Mouse (Mus musculus) megakaryocyte, embryonic 14.5 days (primary cell): ENCODE results near the gene Fgf13. TPM values are rescaled to one million over a fixed set of nuclear protein-coding genes. Genes with fewer than 3 reads are reported as not detected.

Experiments used
- H3K27me3 ChIP-seq: replicated peaks from 2 replicates; pipeline ENCODE3; 2012; ENCODE audit warnings: inconsistent platforms
- H3K36me3 ChIP-seq: replicated peaks from 2 replicates; pipeline ENCODE3; 2012; ENCODE audit warnings: low read length, inconsistent platforms, mixed read lengths
- H3K4me1 ChIP-seq: 2 replicates; pipeline ENCODE4 v1.6.1; 2012; ENCODE audit warnings: inconsistent platforms
- H3K4me3 ChIP-seq: replicated peaks from 2 replicates; pipeline ENCODE3; 2012; ENCODE audit warnings: moderate library complexity, mild to moderate bottlenecking, inconsistent platforms
- H3K9me3 ChIP-seq: 2 replicates; pipeline ENCODE4 v1.6.1; 2012; ENCODE audit warnings: inconsistent platforms
- FLI1 ChIP-seq: IDR thresholded peaks from 2 replicates; pipeline ENCODE4 v1.6.1; 2012; ENCODE audit warnings: low read length, inconsistent platforms, mixed read lengths
- GATA1 ChIP-seq: IDR thresholded peaks from 3 replicates; pipeline ENCODE4 v1.6.1; 2012; ENCODE audit warnings: mixed read lengths, low read length, inconsistent platforms, borderline replicate concordance
- polyA plus RNA-seq: library from polyadenylated mRNA; stranded (reverse); fragments of >175 nt; gene quantifications from 2 replicates; pipeline ENCODE4 v1.2.3, GENCODE M21; 2012; ENCODE audit warnings: low replicate concordance; ENCODE audit not compliant: insufficient read depth

Gene Fgf13
- polyA plus RNA-seq, 1 experiment, result not detected

DNA sequence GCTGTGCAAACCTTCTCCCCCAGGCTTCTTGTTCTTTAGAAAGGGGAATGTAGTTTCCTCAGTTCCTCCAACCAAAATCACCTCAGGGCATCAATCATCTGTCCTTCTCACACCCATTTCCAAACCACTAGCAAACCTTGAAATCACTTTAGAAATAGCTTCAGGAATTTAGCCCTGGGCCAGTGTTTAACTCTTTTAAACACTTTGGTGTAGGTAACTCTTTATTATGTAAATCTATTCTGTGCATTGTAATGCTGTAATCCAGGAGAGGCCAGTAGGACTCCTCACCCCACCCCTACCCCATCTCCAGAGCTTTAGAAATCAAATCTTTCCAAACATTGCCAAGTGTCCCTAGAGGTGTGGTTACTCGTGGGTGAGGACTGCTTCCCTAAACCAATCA is 74.5 kb downstream of the Fgf13 start:
- no peaks in the 10 kb centered on the region for H3K27me3 ChIP-seq
- H3K36me3 ChIP-seq, result no peaks in the 10 kb centered on the region
- no peak for TF ChIP-seq GATA1
- TF ChIP-seq FLI1, result no peak
- no peak overlapping the region for H3K4me3 ChIP-seq
- no peaks in the 10 kb centered on the region for H3K4me1 ChIP-seq
- H3K9me3 ChIP-seq, result no peaks in the 10 kb centered on the region

GRCm38 (mm10) chrX:59485426-59485825 is 82.4 kb downstream of the Fgf13 start:
- H3K27me3 ChIP-seq, result peaks cover 2% of the 10 kb centered on the region
- no peak overlapping the region for H3K4me3 ChIP-seq
- TF ChIP-seq FLI1, result no peak
- TF ChIP-seq GATA1, result no peak
- no peaks in the 10 kb centered on the region for H3K9me3 ChIP-seq
- no peaks in the 10 kb centered on the region for H3K4me1 ChIP-seq
- H3K36me3 ChIP-seq, result no peaks in the 10 kb centered on the region

DNA sequence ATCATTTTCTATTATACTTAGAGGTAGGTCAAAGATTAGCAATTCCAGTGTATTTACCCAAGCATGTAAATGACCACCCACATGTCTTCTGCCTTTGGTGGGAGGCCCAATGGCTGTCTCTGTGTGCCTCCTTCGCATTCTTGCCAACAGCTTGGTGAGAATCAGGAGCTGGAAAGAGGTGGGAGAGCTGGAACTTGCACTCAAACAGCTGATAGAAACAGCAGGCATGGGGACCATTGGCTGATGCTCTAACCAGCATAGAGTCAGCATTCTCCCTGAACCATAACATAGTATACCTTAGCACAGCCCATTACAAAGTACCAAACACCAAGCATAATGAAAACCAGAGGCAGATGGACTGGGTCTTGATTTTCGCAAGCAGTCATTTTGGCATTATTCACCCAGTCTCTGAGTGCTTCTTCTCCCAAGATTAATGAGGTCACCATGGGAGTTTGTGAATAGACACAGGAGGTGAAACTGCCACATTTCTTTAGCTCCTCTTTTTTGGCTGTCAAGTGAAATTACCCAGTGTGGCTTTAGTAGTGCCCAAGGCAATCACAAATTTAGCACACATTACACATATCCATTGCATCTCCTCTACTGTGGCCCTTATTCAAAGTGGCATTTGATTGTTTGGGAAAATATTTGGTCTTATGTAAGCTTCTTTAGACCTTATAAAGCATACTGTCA is 165.1 kb downstream of the Fgf13 start:
- Histone ChIP-seq H3K4me1 (no peaks in the 10 kb centered on the region), H3K27me3 (no peaks in the 10 kb centered on the region), H3K9me3 (no peaks in the 10 kb centered on the region), H3K36me3 (no peaks in the 10 kb centered on the region), H3K4me3 (no peak overlapping the region)
- TF ChIP-seq GATA1 (no peak), FLI1 (no peak)

GRCm38 (mm10) chrX:59290916-59291411 is 276.9 kb downstream of the Fgf13 start:
- H3K36me3 ChIP-seq, result no peaks in the 10 kb centered on the region
- H3K4me1 ChIP-seq, result no peaks in the 10 kb centered on the region
- H3K27me3 ChIP-seq, result no peaks in the 10 kb centered on the region
- TF ChIP-seq GATA1, result no peak
- no peak for TF ChIP-seq FLI1
- H3K9me3 ChIP-seq, result no peaks in the 10 kb centered on the region
- no peak overlapping the region for H3K4me3 ChIP-seq

- peaks cover 4% of the 10 kb centered on the region for H3K27me3 ChIP-seq
- TF ChIP-seq FLI1, result no peak
- no peak for TF ChIP-seq GATA1
- no peaks in the 10 kb centered on the region for H3K36me3 ChIP-seq
- H3K4me3 ChIP-seq, result no peak overlapping the region
- H3K9me3 ChIP-seq, result no peaks in the 10 kb centered on the region
- no peaks in the 10 kb centered on the region for H3K4me1 ChIP-seq
Measured at GRCm38 (mm10) chrX:59251576-59251975, 316.3 kb downstream of the Fgf13 start.

GRCm38 (mm10) chrX:59243752-59244151 is 324.1 kb downstream of the Fgf13 start:
- no peaks in the 10 kb centered on the region for H3K9me3 ChIP-seq
- no peaks in the 10 kb centered on the region for H3K4me1 ChIP-seq
- H3K27me3 ChIP-seq, result no peaks in the 10 kb centered on the region
- no peaks in the 10 kb centered on the region for H3K36me3 ChIP-seq
- no peak overlapping the region for H3K4me3 ChIP-seq
- TF ChIP-seq GATA1 (no peak), FLI1 (no peak)

DNA sequence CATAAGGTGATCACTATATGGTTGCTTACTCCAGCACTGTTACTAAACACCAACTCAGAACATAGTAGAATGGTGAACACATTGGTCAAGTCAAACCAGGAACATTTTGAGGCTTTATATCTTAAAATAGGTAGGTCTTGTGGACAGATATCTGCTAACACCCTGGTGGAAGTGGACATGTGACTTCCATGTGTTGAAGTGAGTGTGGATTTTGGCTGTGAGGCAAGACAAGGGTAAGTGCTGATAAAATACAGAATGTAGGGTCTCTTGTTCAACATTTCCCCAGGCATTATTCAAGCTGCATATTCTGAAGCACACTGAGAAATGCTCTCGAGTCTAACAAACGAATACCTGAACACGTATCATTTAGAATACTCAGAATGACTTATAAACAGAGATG is 324.7 kb downstream of the Fgf13 start:
- no peak for TF ChIP-seq GATA1
- no peak for TF ChIP-seq FLI1
- H3K27me3 ChIP-seq, result no peaks in the 10 kb centered on the region
- H3K36me3 ChIP-seq, result no peaks in the 10 kb centered on the region
- no peak overlapping the region for H3K4me3 ChIP-seq
- no peaks in the 10 kb centered on the region for H3K9me3 ChIP-seq
- no peaks in the 10 kb centered on the region for H3K4me1 ChIP-seq

DNA sequence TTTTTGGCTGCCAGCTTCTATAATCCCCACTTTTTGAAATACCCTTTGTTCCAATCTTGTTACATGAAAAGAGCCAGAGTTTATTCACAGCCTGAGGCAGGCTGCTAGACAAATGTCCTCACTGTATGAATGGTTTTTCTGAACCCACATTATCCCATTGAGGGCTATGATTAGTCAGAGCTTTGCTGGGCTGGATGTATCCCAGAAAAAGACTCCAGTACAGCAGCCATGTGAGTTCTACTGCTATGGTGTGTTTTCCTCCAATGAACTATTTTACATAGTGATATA is 326.5 kb downstream of the Fgf13 start:
- no peaks in the 10 kb centered on the region for H3K36me3 ChIP-seq
- H3K4me1 ChIP-seq, result no peaks in the 10 kb centered on the region
- H3K9me3 ChIP-seq, result no peaks in the 10 kb centered on the region
- no peak overlapping the region for H3K4me3 ChIP-seq
- no peaks in the 10 kb centered on the region for H3K27me3 ChIP-seq
- no peak for TF ChIP-seq GATA1
- TF ChIP-seq FLI1, result no peak

- no peaks in the 10 kb centered on the region for H3K36me3 ChIP-seq
- no peaks in the 10 kb centered on the region for H3K9me3 ChIP-seq
- no peak for TF ChIP-seq FLI1
- TF ChIP-seq GATA1, result no peak
- H3K27me3 ChIP-seq, result no peaks in the 10 kb centered on the region
- no peak overlapping the region for H3K4me3 ChIP-seq
- no peaks in the 10 kb centered on the region for H3K4me1 ChIP-seq
Measured at GRCm38 (mm10) chrX:59240683-59241459, 327.0 kb downstream of the Fgf13 start.

GRCm38 (mm10) chrX:59220675-59221074 is 347.2 kb downstream of the Fgf13 start:
- Histone ChIP-seq H3K9me3 (no peaks in the 10 kb centered on the region), H3K4me3 (no peak overlapping the region), H3K36me3 (no peaks in the 10 kb centered on the region), H3K4me1 (no peaks in the 10 kb centered on the region), H3K27me3 (peaks cover 2% of the 10 kb centered on the region)
- TF ChIP-seq FLI1 (no peak), GATA1 (no peak)
